Mouse (Mus musculus): ENCODE data around the gene Atrx. TPM values are rescaled to one million over a fixed set of nuclear protein-coding genes. Genes with fewer than 3 reads are reported as not detected.
"Not testable (repeated sequence)": the region's sequence is repeated elsewhere in the genome, so short reads cannot be mapped to it uniquely, and the experiment has no call there.

The Atrx gene
- polyA plus RNA-seq, 1 experiment: 123 TPM

DNA sequence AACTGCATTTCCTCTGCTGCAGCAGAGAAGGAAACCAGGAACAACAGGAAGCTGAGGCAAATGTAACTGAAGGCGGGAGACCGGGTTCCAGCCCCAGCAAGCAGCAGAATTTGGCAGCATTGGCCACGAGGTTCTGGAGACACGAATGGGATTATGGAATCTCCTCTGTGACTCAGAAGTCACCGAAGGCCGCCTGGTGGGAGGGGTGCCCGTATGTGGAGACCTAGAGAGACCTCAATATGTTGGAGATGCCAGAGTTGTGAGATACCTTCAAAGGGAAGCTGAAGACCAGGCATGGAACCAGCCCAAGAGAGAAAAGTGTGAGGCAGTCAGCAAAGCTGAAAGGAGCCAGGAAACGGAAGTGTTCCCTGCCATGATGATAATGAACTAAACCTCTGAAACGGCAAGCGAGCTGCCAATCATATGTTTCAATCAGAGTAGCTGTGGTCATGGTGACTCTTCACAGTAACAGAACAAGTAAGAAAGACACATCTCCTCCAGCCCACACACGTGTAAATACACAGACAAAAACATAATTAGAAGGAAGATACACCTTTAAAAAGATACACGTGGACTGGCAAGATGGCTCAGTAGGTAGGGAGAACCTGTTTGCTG lies 3.0 kb downstream of the Atrx start:
- Histone ChIP-seq H3K4me1 (ENCODE audit: control insufficient read depth, insufficient read depth, low read length) (peaks cover 17% of the 10 kb centered on the region), H3K4me3 (ENCODE audit: insufficient read depth, low read length) (peak overlapping the region; percentile 82), H3K27ac (ENCODE audit: insufficient read depth, low read depth, low read length) (peak overlapping the region; percentile 78)
- TF ChIP-seq CTCF (IDR thresholded peaks at IDR 0.05; ENCODE audit: low read depth, low read length) (no peak), POLR2A (IDR thresholded peaks at IDR 0.05; ENCODE audit: borderline replicate concordance, low read depth, low read length) (no peak)

DNA sequence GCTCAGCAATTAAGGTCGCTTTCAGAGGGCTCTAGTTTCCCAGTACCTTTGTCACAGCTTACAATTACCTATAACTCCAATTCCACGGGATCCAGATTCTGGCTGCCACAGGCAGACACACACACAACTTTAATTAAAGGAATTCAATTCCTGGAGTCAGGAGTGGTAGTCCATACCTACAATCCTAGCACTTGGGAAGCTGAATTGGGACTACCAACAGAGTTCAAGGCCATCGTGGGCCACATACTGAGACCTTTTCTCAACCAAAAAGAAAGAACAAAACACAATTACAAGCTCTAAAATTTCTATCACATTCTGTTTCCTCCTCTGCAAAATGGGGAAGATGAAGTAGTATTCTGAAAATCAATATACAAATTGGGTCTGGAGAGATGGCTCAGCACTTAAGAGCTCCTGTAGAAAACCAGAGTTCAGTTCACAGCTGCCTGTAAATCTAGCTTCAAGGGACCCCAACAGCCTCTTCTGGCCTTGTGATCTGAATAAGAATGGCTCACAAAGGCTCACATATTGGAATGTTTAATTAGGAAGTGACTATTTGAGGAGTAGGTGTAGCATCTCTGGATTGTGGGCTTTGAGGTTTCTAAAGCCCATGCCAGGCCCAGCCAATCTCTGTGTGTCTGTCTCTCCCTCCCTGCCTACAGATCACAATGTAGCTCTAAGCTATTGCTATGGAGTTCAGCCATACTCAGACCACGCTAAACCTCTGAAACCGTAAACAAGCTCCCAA lies 4.7 kb downstream of the Atrx start:
- peak overlapping the region; percentile 36 for H3K27ac ChIP-seq (ENCODE audit: insufficient read depth, low read depth, low read length)
- peaks cover 15% of the 10 kb centered on the region for H3K4me1 ChIP-seq (ENCODE audit: control insufficient read depth, insufficient read depth, low read length)
- TF ChIP-seq POLR2A (IDR thresholded peaks at IDR 0.05; ENCODE audit: borderline replicate concordance, low read depth, low read length) (no peak), CTCF (IDR thresholded peaks at IDR 0.05; ENCODE audit: low read depth, low read length) (no peak)
- H3K4me3 ChIP-seq (ENCODE audit: insufficient read depth, low read length): no peak overlapping the region

DNA sequence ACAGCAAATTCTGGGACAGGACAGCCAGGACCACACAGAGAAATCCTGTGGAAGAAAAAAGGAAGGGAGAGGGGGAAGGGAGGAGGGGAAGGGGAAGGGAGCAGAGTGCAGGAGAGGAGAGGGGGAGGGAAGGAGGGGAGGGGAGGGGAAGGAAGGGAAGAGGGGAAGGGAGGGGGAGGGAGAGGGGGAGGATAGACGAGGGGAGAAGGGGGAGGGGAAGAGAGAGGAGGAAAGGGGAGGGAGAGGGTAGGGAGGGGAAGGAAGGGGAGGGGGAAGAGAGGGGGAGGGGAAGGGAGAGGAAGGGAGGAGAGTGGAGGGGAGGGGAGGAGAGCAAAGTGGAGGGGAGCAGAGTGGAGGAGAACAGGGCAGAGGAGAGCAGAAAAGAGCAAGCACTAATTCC lies 5.3 kb downstream of the Atrx start:
- peaks cover 15% of the 10 kb centered on the region for H3K4me1 ChIP-seq (ENCODE audit: control insufficient read depth, insufficient read depth, low read length)
- peak overlapping the region; percentile 9 for H3K27ac ChIP-seq (ENCODE audit: insufficient read depth, low read depth, low read length)
- TF ChIP-seq POLR2A (IDR thresholded peaks at IDR 0.05; ENCODE audit: borderline replicate concordance, low read depth, low read length) (no peak), CTCF (IDR thresholded peaks at IDR 0.05; ENCODE audit: low read depth, low read length) (no peak)
- no peak overlapping the region for H3K4me3 ChIP-seq (ENCODE audit: insufficient read depth, low read length)

DNA sequence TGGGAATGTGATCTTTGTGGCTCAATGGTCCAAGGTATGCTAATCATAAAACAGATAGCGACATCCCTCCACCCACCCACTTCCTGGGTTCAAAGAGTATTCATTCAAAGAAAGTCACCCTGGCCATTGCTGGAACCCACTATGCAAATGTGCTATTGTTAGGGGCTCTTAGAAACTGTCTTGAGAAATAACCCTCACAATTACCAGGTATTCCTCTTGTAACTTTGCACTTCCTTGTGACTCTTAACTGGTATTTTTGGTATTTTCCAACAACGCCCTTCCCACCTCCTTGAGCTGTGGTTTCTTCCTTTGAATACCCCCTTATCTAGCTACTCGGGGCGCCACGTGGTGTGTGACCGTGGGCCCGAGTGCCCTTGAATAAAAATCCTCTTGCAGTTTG lies 6.2 kb downstream of the Atrx start:
- not testable (repeated sequence) for H3K4me3 ChIP-seq (ENCODE audit: insufficient read depth, low read length)
- peaks cover 15% of the 10 kb centered on the region for H3K4me1 ChIP-seq (ENCODE audit: control insufficient read depth, insufficient read depth, low read length)

DNA sequence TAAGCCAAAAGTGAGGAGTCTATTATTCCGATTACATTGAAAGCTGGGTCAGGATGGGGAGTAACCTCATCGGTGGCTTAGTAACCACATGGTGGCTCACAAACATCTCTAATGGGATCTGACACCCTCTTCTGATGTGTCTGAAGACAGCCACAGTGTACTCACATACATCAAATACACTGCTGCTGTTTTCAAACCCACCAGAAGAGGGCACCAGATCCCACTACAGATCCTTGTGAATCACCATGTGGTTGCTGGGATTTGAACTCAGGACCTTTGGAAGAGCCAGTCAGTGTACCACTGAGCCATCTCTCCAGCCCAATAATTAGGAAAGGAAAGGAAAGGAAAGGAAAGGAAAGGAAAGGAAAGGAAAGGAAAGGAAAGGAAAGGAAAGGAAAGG lies 7.8 kb downstream of the Atrx start:
- Histone ChIP-seq H3K4me1 (ENCODE audit: control insufficient read depth, insufficient read depth, low read length) (peaks cover 18% of the 10 kb centered on the region), H3K27ac (ENCODE audit: insufficient read depth, low read depth, low read length) (no peak overlapping the region), H3K4me3 (ENCODE audit: insufficient read depth, low read length) (no peak overlapping the region)
- TF ChIP-seq CTCF (IDR thresholded peaks at IDR 0.05; ENCODE audit: low read depth, low read length): no peak
- no peak for TF ChIP-seq POLR2A (IDR thresholded peaks at IDR 0.05; ENCODE audit: borderline replicate concordance, low read depth, low read length)

More for the DNA sequence above, 6.2 kb downstream of the Atrx start:
- not testable (repeated sequence) for H3K27ac ChIP-seq (ENCODE audit: insufficient read depth, low read depth, low read length)

DNA sequence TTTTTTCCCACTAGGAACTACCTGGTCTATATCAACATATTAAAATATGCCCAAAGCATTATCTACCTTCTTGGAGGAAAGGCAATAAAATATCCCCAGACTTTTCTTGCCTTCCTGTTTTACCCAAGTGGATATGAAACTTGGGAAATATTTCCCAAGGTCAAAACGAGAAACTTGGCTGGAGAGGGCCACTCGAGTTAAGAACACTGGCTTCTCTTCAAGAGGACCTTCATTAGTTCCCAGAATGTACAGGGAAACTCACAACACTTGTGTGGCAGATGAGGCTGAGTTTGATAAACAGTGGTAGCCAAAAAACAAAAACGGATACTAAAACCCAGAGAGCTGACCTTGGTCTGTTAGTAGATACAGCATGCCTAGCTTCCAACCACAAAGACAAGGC lies 17.5 kb downstream of the Atrx start:
- Histone ChIP-seq H3K4me1 (ENCODE audit: control insufficient read depth, insufficient read depth, low read length) (peaks cover 9% of the 10 kb centered on the region), H3K4me3 (ENCODE audit: insufficient read depth, low read length) (no peak overlapping the region), H3K27ac (ENCODE audit: insufficient read depth, low read depth, low read length) (no peak overlapping the region)
- TF ChIP-seq CTCF (IDR thresholded peaks at IDR 0.05; ENCODE audit: low read depth, low read length): no peak
- TF ChIP-seq POLR2A (IDR thresholded peaks at IDR 0.05; ENCODE audit: borderline replicate concordance, low read depth, low read length): no peak

DNA sequence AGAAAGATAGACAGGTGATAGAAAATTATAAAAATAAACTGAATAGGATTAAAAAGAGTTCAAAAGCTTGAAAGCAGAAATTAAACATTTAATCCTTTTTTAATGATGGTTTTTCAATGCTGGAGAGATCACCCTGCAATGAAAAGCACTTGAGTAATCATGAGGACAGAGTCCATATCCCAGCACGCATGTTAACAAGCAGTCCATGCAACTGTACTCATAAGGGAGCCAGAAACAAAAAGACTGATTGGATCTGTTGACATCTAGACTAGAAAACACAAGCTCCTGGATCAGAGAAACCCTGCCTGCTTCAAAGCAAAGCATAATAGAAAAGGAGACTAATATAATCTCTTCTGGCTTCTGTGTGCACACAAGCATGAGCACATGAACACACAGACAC lies 27.6 kb downstream of the Atrx start:
- TF ChIP-seq CTCF (IDR thresholded peaks at IDR 0.05; ENCODE audit: low read depth, low read length): no peak
- peaks cover 2% of the 10 kb centered on the region; the same call in 1 of the 2 replicates for H3K4me1 ChIP-seq (ENCODE audit: control insufficient read depth, insufficient read depth, low read length)
- H3K27ac ChIP-seq (ENCODE audit: insufficient read depth, low read depth, low read length): no peak overlapping the region
- H3K4me3 ChIP-seq (ENCODE audit: insufficient read depth, low read length): no peak overlapping the region

DNA sequence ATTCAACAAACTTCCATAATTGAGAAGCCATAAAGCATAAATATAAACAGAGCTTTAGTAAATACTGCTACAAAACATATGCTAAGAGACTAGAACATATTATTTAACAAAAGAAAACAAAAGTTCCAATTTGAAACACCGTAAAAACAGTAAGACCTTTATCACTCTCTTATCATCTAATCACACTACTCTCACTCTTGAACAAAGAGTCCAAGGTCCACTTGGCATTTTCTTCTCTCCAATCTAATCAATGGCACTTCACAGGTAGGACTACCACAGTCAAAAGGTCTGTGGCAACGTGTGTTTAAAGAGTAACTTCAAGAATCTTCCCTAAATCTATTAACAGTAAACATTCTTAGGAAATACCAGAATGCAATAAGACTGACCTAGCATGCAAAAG lies 42.3 kb downstream of the Atrx start:
- no peak for TF ChIP-seq POLR2A (IDR thresholded peaks at IDR 0.05; ENCODE audit: borderline replicate concordance, low read depth, low read length)
- no peak for TF ChIP-seq CTCF (IDR thresholded peaks at IDR 0.05; ENCODE audit: low read depth, low read length)
- Histone ChIP-seq H3K4me3 (ENCODE audit: insufficient read depth, low read length) (no peak overlapping the region), H3K4me1 (ENCODE audit: control insufficient read depth, insufficient read depth, low read length) (no peaks in the 10 kb centered on the region), H3K27ac (ENCODE audit: insufficient read depth, low read depth, low read length) (no peak overlapping the region)

DNA sequence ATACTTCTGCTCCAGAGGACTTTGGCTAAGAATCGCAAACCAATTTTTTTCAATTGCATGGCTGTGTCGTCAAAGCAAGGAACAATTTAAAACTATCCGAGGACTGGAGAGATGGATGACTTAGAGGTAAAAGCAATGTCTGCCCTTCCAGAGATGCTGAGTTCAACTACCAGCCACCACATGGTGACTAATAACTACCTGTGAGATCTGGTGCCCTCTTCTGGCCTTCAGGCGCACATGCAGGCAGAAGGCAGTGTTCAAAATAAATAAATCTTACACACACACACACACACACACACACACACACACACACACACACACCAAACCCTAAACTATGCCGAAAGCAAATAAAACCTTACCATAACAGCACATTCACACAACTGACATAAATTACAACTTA lies 64.8 kb downstream of the Atrx start:
- no peak overlapping the region for H3K4me3 ChIP-seq (ENCODE audit: insufficient read depth, low read length)
- H3K4me1 ChIP-seq (ENCODE audit: control insufficient read depth, insufficient read depth, low read length): no peaks in the 10 kb centered on the region
- H3K27ac ChIP-seq (ENCODE audit: insufficient read depth, low read depth, low read length): no peak overlapping the region
- TF ChIP-seq CTCF (IDR thresholded peaks at IDR 0.05; ENCODE audit: low read depth, low read length) (no peak), POLR2A (IDR thresholded peaks at IDR 0.05; ENCODE audit: borderline replicate concordance, low read depth, low read length) (no peak)

DNA sequence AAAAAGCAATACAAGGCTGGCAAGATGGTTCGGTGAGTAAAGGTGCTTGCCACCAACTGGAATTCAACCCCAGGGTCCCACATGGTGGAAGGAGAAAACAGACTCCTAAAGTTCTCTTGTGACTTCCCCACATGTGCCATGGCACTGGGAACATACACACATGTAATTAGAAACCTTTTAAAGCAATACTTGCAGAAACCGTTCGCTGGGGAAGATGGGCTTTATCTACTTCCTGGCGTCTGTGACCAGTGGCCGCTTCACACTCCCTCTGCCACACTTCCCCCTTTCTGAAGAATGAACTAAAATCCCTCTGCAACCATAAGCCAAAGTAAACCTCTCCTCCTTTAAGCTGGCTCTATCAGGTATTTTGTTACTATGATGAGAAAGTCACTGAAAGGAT lies 104.7 kb downstream of the Atrx start:
- TF ChIP-seq POLR2A (IDR thresholded peaks at IDR 0.05; ENCODE audit: borderline replicate concordance, low read depth, low read length): no peak
- TF ChIP-seq CTCF (IDR thresholded peaks at IDR 0.05; ENCODE audit: low read depth, low read length): no peak
- no peak overlapping the region for H3K27ac ChIP-seq (ENCODE audit: insufficient read depth, low read depth, low read length)
- no peaks in the 10 kb centered on the region for H3K4me1 ChIP-seq (ENCODE audit: control insufficient read depth, insufficient read depth, low read length)

More for the DNA sequence above, 104.7 kb downstream of the Atrx start:
- no peak overlapping the region for H3K4me3 ChIP-seq (ENCODE audit: insufficient read depth, low read length)
